Mouse (Mus musculus): ENCODE results near the gene Dnmt3a. TPM values are rescaled to one million over a fixed set of nuclear protein-coding genes. Genes with fewer than 3 reads are reported as not detected.

Gene Dnmt3a
- total and polyA plus RNA-seq, 3 experiments = 15.5 to 61.5 (median 23.4) TPM

- peak; percentile 69 for DNase-seq (ENCODE audit: extremely low read depth)
- H3K27ac ChIP-seq (ENCODE audit: insufficient read depth, low read depth) = peak overlapping the region; percentile 37
- no peak overlapping the region for H3K4me2 ChIP-seq (ENCODE audit: insufficient read depth, low read depth, poor library complexity, severe bottlenecking)
- H3K36me3 ChIP-seq (replicated peaks in 1 of 2; ENCODE audit: control insufficient read depth in 1 of 2, insufficient read depth in 1 of 2, low read length in 1 of 2) = peaks cover 25 to 41% of the 10 kb centered on the region in 2 experiments
- no peaks in the 10 kb centered on the region for H3K79me2 ChIP-seq (replicated peaks; ENCODE audit: control insufficient read depth, extremely low read depth, insufficient read depth, poor library complexity, severe bottlenecking)
- dilution Hi-C loops (cut with MboI; ENCODE audit: extremely low pct_ligation_motif_present, extremely low pct_unique_long_range_greater_than_20kb, low sequenced_read_pairs) (no loop called here), in situ Hi-C loops (cut with MboI; ENCODE audit: low pct_ligation_motif_present, low pct_unique_long_range_greater_than_20kb, low sequenced_read_pairs) (no loop called here)
- H3K4me1 ChIP-seq (ENCODE audit: control insufficient read depth in 1 of 2, insufficient read depth in 2 of 2) = peaks cover 31 to 69% of the 10 kb centered on the region in 2 experiments
- H3K9me3 ChIP-seq (replicated peaks; ENCODE audit: low read length) = no peaks in the 10 kb centered on the region
- TF ChIP-seq BHLHE40 (IDR thresholded peaks at IDR 0.05; ENCODE audit: low read depth, low read length) (0 out of 2 replicates have a peak, but pooled peaks have one; percentile 2), CTCF (conservative IDR thresholded peaks at IDR 0.05 in 1 of 2, IDR thresholded peaks at IDR 0.05 in 1 of 2; ENCODE audit: low read depth in 2 of 2, low read length in 2 of 2) (peak; percentile 12 to 48; a peak in 2 of 4 replicates), ZKSCAN1 (IDR thresholded peaks at IDR 0.05; ENCODE audit: borderline replicate concordance, low read depth, low read length) (peak; percentile 86), RCOR1 (conservative IDR thresholded peaks at IDR 0.05; ENCODE audit: low read depth, low read length) (no peak), ETS1 (conservative IDR thresholded peaks at IDR 0.05; ENCODE audit: low read depth, low read length) (no peak), CHD1 (IDR thresholded peaks at IDR 0.05; ENCODE audit: low read depth, low read length) (no peak), SIN3A (IDR thresholded peaks at IDR 0.05; ENCODE audit: low read length) (no peak; the same call in 1 of the 2 replicates)
- H3K4me3 ChIP-seq (replicated peaks in 1 of 3; ENCODE audit: low read depth in 2 of 3, low read length in 2 of 3, poor library complexity in 1 of 3) = peak overlapping the region in 1 of 3 experiments; percentile 62
- no peaks in the 10 kb centered on the region for H3K27me3 ChIP-seq (replicated peaks)
- no peak overlapping the region for H3K9ac ChIP-seq (ENCODE audit: insufficient read depth, low read depth)
Measured at GRCm38 (mm10) chr12:3871637-3872036, 65.8 kb downstream of the Dnmt3a start.

- DNase-seq (ENCODE audit: extremely low read depth) = peak; percentile 69
- Histone ChIP-seq H3K4me2 (ENCODE audit: insufficient read depth, low read depth, poor library complexity, severe bottlenecking) (peak overlapping the region; percentile 32; the same call in 1 of the 2 replicates), H3K79me2 (replicated peaks; ENCODE audit: control insufficient read depth, extremely low read depth, insufficient read depth, poor library complexity, severe bottlenecking) (no peaks in the 10 kb centered on the region), H3K36me3 (replicated peaks in 1 of 2; ENCODE audit: control insufficient read depth in 1 of 2, insufficient read depth in 1 of 2, low read length in 1 of 2) (peaks cover 27 to 46% of the 10 kb centered on the region in 2 experiments), H3K9me3 (replicated peaks; ENCODE audit: low read length) (no peaks in the 10 kb centered on the region), H3K4me3 (replicated peaks in 1 of 3; ENCODE audit: low read depth in 2 of 3, low read length in 2 of 3, poor library complexity in 1 of 3) (peak overlapping the region; percentile 8 to 62 (median 25)), H3K4me1 (ENCODE audit: control insufficient read depth in 1 of 2, insufficient read depth in 2 of 2) (peaks cover 31 to 66% of the 10 kb centered on the region in 2 experiments), H3K27ac (ENCODE audit: insufficient read depth, low read depth) (peak overlapping the region; percentile 55; the same call in 1 of the 2 replicates), H3K9ac (ENCODE audit: insufficient read depth, low read depth) (peak overlapping the region; percentile 8; the same call in 1 of the 2 replicates), H3K27me3 (replicated peaks) (no peaks in the 10 kb centered on the region)
- dilution Hi-C loops (cut with MboI; ENCODE audit: extremely low pct_ligation_motif_present, extremely low pct_unique_long_range_greater_than_20kb, low sequenced_read_pairs) = no loop called here
- in situ Hi-C loops (cut with MboI; ENCODE audit: low pct_ligation_motif_present, low pct_unique_long_range_greater_than_20kb, low sequenced_read_pairs) = no loop called here
- TF ChIP-seq CHD1 (IDR thresholded peaks at IDR 0.05; ENCODE audit: low read depth, low read length) = no peak
- TF ChIP-seq ETS1 (conservative IDR thresholded peaks at IDR 0.05; ENCODE audit: low read depth, low read length) = 0 out of 2 replicates have a peak, but pooled peaks have one; percentile 11
- no peak for TF ChIP-seq USF1 (IDR thresholded peaks at IDR 0.05; ENCODE audit: low read depth, low read length)
- TF ChIP-seq POLR2A (IDR thresholded peaks at IDR 0.05; ENCODE audit: low read depth, low read length) = peak; percentile 37; the same call in 1 of the 2 replicates
- TF ChIP-seq ELF1 (IDR thresholded peaks at IDR 0.05; ENCODE audit: low read depth, low read length) = peak; percentile 18; the same call in 1 of the 2 replicates
- peak; percentile 47 for TF ChIP-seq IRF4 (IDR thresholded peaks at IDR 0.05; ENCODE audit: low read depth, low read length)
- peak; percentile 33 for TF ChIP-seq EP300 (IDR thresholded peaks at IDR 0.05; ENCODE audit: low read length)
Measured at GRCm38 (mm10) chr12:3872410-3873230, 66.8 kb downstream of the Dnmt3a start.

Data from CH12.LX (cell line).